Mouse (Mus musculus) right cerebral cortex, postnatal 10 days (tissue): ENCODE results near the gene Tmem135.

Experiments
- DNase-seq, 2 experiments: peaks; one replicate each; pipeline ENCODE4 v3.0.0; 2021; ENCODE audit warnings: low spot score in 2 of 2

Tmem135 gene

GRCm38 (mm10) chr7:89404081-89404733 lies at the start of gene Tmem135, which contains the start of gene Fzd4:
TSS of gene Tmem135 (minus strand) at chr7:89404222.
TSS of gene Fzd4 (plus strand) at chr7:89404355.
- DNase-seq, result peak; percentile 92 to 93

- DNase-seq, result no peak
Measured at GRCm38 (mm10) chr7:89450312-89450711, 46.3 kb upstream of the Tmem135 start.

GRCm38 (mm10) chr7:89445137-89445536 lies 41.1 kb upstream of the Tmem135 start:
- DNase-seq, result no peak

- no peak for DNase-seq
Measured at GRCm38 (mm10) chr7:89442242-89442641, 38.2 kb upstream of the Tmem135 start.

GRCm38 (mm10) chr7:89441291-89441690 lies 37.3 kb upstream of the Tmem135 start:
- DNase-seq, result no peak

- peak; percentile 48 to 60 for DNase-seq
Measured at GRCm38 (mm10) chr7:89437589-89437988, 33.6 kb upstream of the Tmem135 start.

- no peak for DNase-seq
Measured at GRCm38 (mm10) chr7:89436404-89436803, 32.4 kb upstream of the Tmem135 start.

- no peak for DNase-seq
Measured at GRCm38 (mm10) chr7:89433893-89434616, 30.0 kb upstream of the Tmem135 start.

- DNase-seq, result peak; percentile 84 to 90
Measured at GRCm38 (mm10) chr7:89433193-89433892, 29.3 kb upstream of the Tmem135 start.

- no peak for DNase-seq
Measured at GRCm38 (mm10) chr7:89431185-89431584, 27.2 kb upstream of the Tmem135 start.

GRCm38 (mm10) chr7:89429326-89429725 lies 25.3 kb upstream of the Tmem135 start:
- DNase-seq, result no peak

- no peak for DNase-seq
Measured at GRCm38 (mm10) chr7:89428804-89429203, 24.8 kb upstream of the Tmem135 start.

GRCm38 (mm10) chr7:89427101-89427500 lies 23.1 kb upstream of the Tmem135 start:
- no peak for DNase-seq

GRCm38 (mm10) chr7:89425803-89426725 lies 22.0 kb upstream of the Tmem135 start:
- DNase-seq, result no peak

GRCm38 (mm10) chr7:89424659-89425058 lies 20.6 kb upstream of the Tmem135 start:
- no peak for DNase-seq

GRCm38 (mm10) chr7:89423688-89424255 lies 19.8 kb upstream of the Tmem135 start:
- DNase-seq, result no peak

GRCm38 (mm10) chr7:89423194-89423593 lies 19.2 kb upstream of the Tmem135 start:
- no peak for DNase-seq

- DNase-seq, result no peak
Measured at GRCm38 (mm10) chr7:89422650-89423049, 18.6 kb upstream of the Tmem135 start.

GRCm38 (mm10) chr7:89421294-89421693 lies 17.3 kb upstream of the Tmem135 start:
- DNase-seq, result no peak

GRCm38 (mm10) chr7:89418917-89419679 lies 15.1 kb upstream of the Tmem135 start:
- no peak for DNase-seq
